Mouse (Mus musculus): ENCODE data around the gene Fam53b. TPM values are rescaled to one million over a fixed set of nuclear protein-coding genes. Genes with fewer than 3 reads are reported as not detected.

Gene Fam53b
- polyA plus RNA-seq, 1 experiment, result 26.5 TPM

DNA sequence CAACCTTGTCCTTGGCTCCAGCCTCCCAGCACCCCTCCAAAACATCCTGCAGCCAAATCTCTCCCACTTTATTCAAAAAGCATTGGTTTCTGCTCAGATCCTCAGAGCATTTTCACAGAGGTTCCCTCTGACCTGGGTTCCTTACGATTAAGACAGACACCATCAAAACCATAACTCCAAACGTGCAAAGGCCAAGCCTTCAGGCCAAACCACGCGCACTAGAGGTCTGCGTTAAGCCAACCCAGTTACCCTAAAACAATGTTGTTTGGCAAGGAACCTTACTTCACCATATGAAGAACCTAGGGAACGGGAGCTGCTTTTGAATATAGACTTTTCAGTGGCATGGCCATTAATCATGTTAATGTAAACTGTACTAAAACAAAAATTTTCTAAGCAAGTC is 4.0 kb downstream of the Fam53b start:
- Histone ChIP-seq H3ac (ENCODE audit: control insufficient read depth, insufficient read length) (no peak overlapping the region), H3K27me3 (ENCODE audit: control insufficient read depth, insufficient read depth, insufficient read length) (no peaks in the 10 kb centered on the region), H3K4me2 (ENCODE audit: low read depth) (peak overlapping the region; percentile 64), H3K79me2 (ENCODE audit: control insufficient read depth, insufficient read depth) (peaks cover 34% of the 10 kb centered on the region), H3K36me3 (ENCODE audit: control insufficient read depth, insufficient read depth) (no peaks in the 10 kb centered on the region), H3K4me3 (no peak overlapping the region)
- TF ChIP-seq CEBPB (IDR thresholded peaks at IDR 0.05; ENCODE audit: insufficient read depth, poor library complexity, severe bottlenecking) (no peak), MAX (IDR thresholded peaks at IDR 0.05; ENCODE audit: low read depth) (no peak), MYOD1 (IDR thresholded peaks at IDR 0.05; ENCODE audit: control insufficient read depth in 1 of 3, insufficient read length in 2 of 3, low read depth in 2 of 3) (no peak), USF1 (IDR thresholded peaks at IDR 0.05; ENCODE audit: low read depth) (no peak), POLR2AphosphoS2 (IDR thresholded peaks at IDR 0.05; ENCODE audit: insufficient read length, low read depth) (no peak), SRF (IDR thresholded peaks at IDR 0.05; ENCODE audit: control insufficient read depth, insufficient read length, low read depth) (no peak), E2F4 (IDR thresholded peaks at IDR 0.05; ENCODE audit: insufficient read depth) (no peak), TCF12 (IDR thresholded peaks at IDR 0.05; ENCODE audit: insufficient read depth, poor library complexity, severe bottlenecking) (no peak), MYOG (IDR thresholded peaks at IDR 0.05; ENCODE audit: control insufficient read depth in 1 of 3, insufficient read depth in 1 of 3, insufficient read length in 2 of 3, low read depth in 2 of 3) (no peak), POLR2A (IDR thresholded peaks at IDR 0.05; ENCODE audit: insufficient read length, low read depth) (no peak), REST (IDR thresholded peaks at IDR 0.05; ENCODE audit: insufficient read depth, insufficient read length) (no peak), TCF3 (IDR thresholded peaks at IDR 0.05; ENCODE audit: insufficient read length, low read depth) (no peak)

DNA sequence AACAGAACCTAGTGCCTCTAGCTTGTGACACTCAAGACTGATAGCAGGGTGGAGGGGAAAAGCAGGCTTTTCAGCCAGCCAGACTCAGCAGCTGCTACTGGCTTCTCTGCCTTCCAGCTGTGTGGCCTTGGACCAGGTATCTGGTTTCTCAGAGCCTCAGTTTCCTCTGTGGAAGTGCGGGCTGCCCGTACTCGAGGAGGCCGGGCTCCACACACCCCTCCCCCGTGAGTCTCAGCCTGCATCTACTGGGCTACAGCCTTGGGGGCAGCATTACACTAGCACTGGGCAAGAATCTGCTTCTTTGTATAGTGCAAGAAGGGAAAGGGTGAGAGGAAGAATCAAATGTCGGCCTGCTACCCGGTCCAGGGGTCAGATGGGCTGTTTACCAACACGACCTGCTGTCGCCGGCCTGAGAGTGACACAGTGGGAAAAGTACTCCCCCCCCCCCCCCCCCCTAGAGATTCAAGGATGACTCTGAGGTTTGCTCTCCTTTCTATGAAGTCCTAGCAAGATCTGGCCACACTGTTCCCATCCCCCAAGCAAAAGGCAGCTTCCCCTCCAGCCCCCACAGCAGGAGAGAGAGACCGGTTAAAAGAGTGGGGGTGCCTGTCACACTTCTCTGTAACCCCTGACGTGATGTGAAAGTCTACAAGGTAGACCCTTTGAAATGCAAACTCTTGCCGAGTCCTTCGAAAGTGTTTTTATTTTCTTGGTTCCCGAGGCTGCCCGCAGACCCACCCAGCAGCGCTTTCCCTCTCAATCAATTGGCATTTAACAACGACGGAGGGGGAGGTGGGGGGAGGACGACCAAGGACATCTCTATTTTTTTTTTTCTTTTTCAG is 4.6 kb downstream of the Fam53b start:
- peak overlapping the region; percentile 64 for H3K4me2 ChIP-seq (ENCODE audit: low read depth)
- no peaks in the 10 kb centered on the region for H3K36me3 ChIP-seq (ENCODE audit: control insufficient read depth, insufficient read depth)
- H3K27me3 ChIP-seq (ENCODE audit: control insufficient read depth, insufficient read depth, insufficient read length), result no peaks in the 10 kb centered on the region
- H3K79me2 ChIP-seq (ENCODE audit: control insufficient read depth, insufficient read depth), result peaks cover 40% of the 10 kb centered on the region
- no peak overlapping the region for H3K4me3 ChIP-seq
- H3ac ChIP-seq (ENCODE audit: control insufficient read depth, insufficient read length), result no peak overlapping the region
- TF ChIP-seq E2F4 (IDR thresholded peaks at IDR 0.05; ENCODE audit: insufficient read depth) (no peak), MYOG (IDR thresholded peaks at IDR 0.05; ENCODE audit: control insufficient read depth in 1 of 3, insufficient read depth in 1 of 3, insufficient read length in 2 of 3, low read depth in 2 of 3) (peak in 1 of 3 experiments; percentile 68), MAX (IDR thresholded peaks at IDR 0.05; ENCODE audit: low read depth) (no peak), MYOD1 (IDR thresholded peaks at IDR 0.05; ENCODE audit: control insufficient read depth in 1 of 3, insufficient read length in 2 of 3, low read depth in 2 of 3) (peak in 2 of 3 experiments; percentile 31 to 45)

DNA sequence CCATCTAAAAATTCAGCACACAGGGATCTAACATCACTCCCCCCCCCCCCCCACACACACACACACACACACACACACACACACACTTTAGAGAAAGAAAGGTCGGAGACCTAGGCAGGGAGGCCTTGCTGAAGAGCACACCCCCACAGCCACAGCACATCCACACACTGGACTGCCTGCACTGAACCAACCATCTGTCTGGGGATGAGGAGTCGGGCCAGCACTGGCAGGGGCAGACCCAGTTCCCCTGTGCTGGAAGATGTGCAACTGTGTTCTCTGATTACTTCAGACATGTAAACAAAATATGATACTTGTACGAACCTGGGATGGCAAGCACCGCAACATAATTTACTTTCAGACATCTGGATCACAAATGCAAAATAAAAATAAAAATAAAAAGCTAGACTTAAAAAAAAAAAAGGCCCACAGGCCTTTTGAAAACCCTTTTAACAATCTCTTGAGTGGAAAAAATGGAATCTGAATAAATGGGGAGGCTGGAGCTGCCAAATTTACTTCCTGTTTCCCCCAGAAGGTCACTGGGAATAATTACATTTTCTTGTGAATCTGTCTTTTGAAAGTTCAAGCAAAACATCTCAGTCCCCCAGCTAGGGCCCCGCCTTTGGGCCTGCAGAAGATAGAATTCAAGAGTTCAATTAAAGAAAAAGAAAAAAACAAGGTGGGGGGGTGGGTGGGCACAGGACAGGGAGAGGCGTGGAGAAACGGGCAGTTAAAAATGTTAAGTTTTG is 5.5 kb downstream of the Fam53b start:
- TF ChIP-seq USF1 (IDR thresholded peaks at IDR 0.05; ENCODE audit: low read depth) (no peak), MYOD1 (IDR thresholded peaks at IDR 0.05; ENCODE audit: control insufficient read depth in 1 of 3, insufficient read length in 2 of 3, low read depth in 2 of 3) (peak in 1 of 3 experiments; percentile 24)
- peaks cover 46% of the 10 kb centered on the region for H3K79me2 ChIP-seq (ENCODE audit: control insufficient read depth, insufficient read depth)
- no peaks in the 10 kb centered on the region for H3K36me3 ChIP-seq (ENCODE audit: control insufficient read depth, insufficient read depth)
- no peak overlapping the region for H3K4me2 ChIP-seq (ENCODE audit: low read depth)
- no peak overlapping the region for H3ac ChIP-seq (ENCODE audit: control insufficient read depth, insufficient read length)
- no peak overlapping the region for H3K4me3 ChIP-seq
- H3K27me3 ChIP-seq (ENCODE audit: control insufficient read depth, insufficient read depth, insufficient read length), result no peaks in the 10 kb centered on the region

DNA sequence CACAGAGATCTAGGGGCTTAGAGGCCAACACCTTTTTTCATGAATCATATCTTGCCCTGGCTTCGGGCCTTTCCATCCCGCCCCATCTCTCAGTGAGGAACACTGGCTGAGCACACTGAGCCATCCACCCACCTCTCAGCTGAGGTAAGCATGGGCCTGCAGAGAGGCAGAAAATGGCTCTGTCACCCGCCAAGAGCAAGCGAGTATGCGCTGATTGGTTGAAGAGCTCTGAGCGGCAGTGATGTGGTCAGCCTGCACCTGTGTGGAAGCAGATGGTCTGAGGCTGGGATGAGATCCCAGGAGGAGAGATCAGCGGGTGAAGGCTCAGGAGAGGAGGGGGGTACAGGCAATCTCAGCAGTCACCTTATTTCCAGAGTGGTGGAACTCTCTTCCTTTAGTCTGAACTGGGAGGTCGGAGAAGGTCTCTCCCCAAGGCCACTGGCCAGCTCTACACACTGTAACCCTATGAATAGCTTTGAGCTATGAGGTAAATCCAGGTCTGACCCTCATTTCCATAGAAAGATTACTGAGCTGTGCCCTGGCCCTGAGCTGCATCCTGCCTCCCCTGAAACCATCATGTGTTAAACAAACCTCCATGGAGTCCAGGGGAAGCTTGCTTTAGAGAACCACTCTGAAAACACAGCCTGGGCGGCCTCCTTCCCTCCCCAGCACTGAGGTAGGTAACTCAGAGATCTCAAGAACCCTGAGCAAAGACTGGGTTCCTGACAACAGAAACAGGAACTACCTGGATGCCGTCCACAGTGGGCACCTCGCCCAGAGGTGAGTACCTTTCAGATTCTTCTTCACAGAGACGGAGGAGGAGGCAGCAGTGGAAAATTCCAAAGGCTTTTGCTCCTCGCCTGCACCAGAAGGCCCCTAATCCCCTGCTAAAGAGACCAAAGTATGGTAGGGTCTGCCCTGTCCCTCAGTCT is 6.5 kb downstream of the Fam53b start:
- no peak overlapping the region for H3K4me2 ChIP-seq (ENCODE audit: low read depth)
- H3K36me3 ChIP-seq (ENCODE audit: control insufficient read depth, insufficient read depth), result no peaks in the 10 kb centered on the region
- no peak for TF ChIP-seq SRF (IDR thresholded peaks at IDR 0.05; ENCODE audit: control insufficient read depth, insufficient read length, low read depth)
- no peak for TF ChIP-seq POLR2AphosphoS2 (IDR thresholded peaks at IDR 0.05; ENCODE audit: insufficient read length, low read depth)
- TF ChIP-seq CEBPB (IDR thresholded peaks at IDR 0.05; ENCODE audit: insufficient read depth, poor library complexity, severe bottlenecking), result no peak
- peak in 2 of 3 experiments; percentile 59 to 74 for TF ChIP-seq MYOD1 (IDR thresholded peaks at IDR 0.05; ENCODE audit: control insufficient read depth in 1 of 3, insufficient read length in 2 of 3, low read depth in 2 of 3)
- no peak for TF ChIP-seq REST (IDR thresholded peaks at IDR 0.05; ENCODE audit: insufficient read depth, insufficient read length)
- no peak for TF ChIP-seq TCF3 (IDR thresholded peaks at IDR 0.05; ENCODE audit: insufficient read length, low read depth)
- no peak for TF ChIP-seq MAX (IDR thresholded peaks at IDR 0.05; ENCODE audit: low read depth)
- no peak for TF ChIP-seq USF1 (IDR thresholded peaks at IDR 0.05; ENCODE audit: low read depth)
- no peak for TF ChIP-seq POLR2A (IDR thresholded peaks at IDR 0.05; ENCODE audit: insufficient read length, low read depth)
- no peak for TF ChIP-seq E2F4 (IDR thresholded peaks at IDR 0.05; ENCODE audit: insufficient read depth)
- peak in 1 of 3 experiments; percentile 84 for TF ChIP-seq MYOG (IDR thresholded peaks at IDR 0.05; ENCODE audit: control insufficient read depth in 1 of 3, insufficient read depth in 1 of 3, insufficient read length in 2 of 3, low read depth in 2 of 3)
- TF ChIP-seq TCF12 (IDR thresholded peaks at IDR 0.05; ENCODE audit: insufficient read depth, poor library complexity, severe bottlenecking), result no peak
- no peaks in the 10 kb centered on the region for H3K27me3 ChIP-seq (ENCODE audit: control insufficient read depth, insufficient read depth, insufficient read length)
- no peak overlapping the region for H3ac ChIP-seq (ENCODE audit: control insufficient read depth, insufficient read length)
- H3K79me2 ChIP-seq (ENCODE audit: control insufficient read depth, insufficient read depth), result peaks cover 43% of the 10 kb centered on the region
- no peak overlapping the region for H3K4me3 ChIP-seq
